Mouse (Mus musculus) heart, postnatal 0 days (tissue): ENCODE data around the gene Yju2.

Experiments used
- CTCF ChIP-seq: IDR thresholded peaks from 2 replicates; pipeline ENCODE4 v1.5.1; 2016; ENCODE audit warnings: antibody characterized with exemption, control low read depth, low read depth
- EP300 ChIP-seq: IDR thresholded peaks from 2 replicates; pipeline ENCODE4 v1.6.1; 2016; ENCODE audit warnings: antibody characterized with exemption, low read depth

- TF ChIP-seq CTCF (no peak), EP300 (no peak)
Measured at GRCm38 (mm10) chr17:56010255-56010654, 51.4 kb downstream of the Yju2 start.
